Mouse (Mus musculus): Measurements from ENCODE around the gene Riox2. TPM values are rescaled to one million over a fixed set of nuclear protein-coding genes. Genes with fewer than 3 reads are reported as not detected.
"Not testable (repeated sequence)": the region's sequence is repeated elsewhere in the genome, so short reads cannot be mapped to it uniquely, and the experiment has no call there.

Riox2 gene
- 6.1 and 7.7 TPM in 2 replicates for polyA plus RNA-seq (2012; rRNA removed)

GRCm38 (mm10) chr16:59471637-59472278 is at the start of gene Riox2:
TSS of gene Riox2 (plus strand) at chr16:59471775.
- DNase-seq (ENCODE audit: low read depth), result no peak

- no peak for DNase-seq (ENCODE audit: low read depth)
Measured at GRCm38 (mm10) chr16:59427960-59428359, 43.6 kb upstream of the Riox2 start.

- no peak for DNase-seq (ENCODE audit: low read depth)
Measured at GRCm38 (mm10) chr16:59433181-59433580, 38.4 kb upstream of the Riox2 start.

GRCm38 (mm10) chr16:59444880-59445559 is 26.6 kb upstream of the Riox2 start:
- no peak for DNase-seq (ENCODE audit: low read depth)

- DNase-seq (ENCODE audit: low read depth), result no peak
Measured at GRCm38 (mm10) chr16:59448181-59448580, 23.4 kb upstream of the Riox2 start.

- no peak for DNase-seq (ENCODE audit: low read depth)
Measured at GRCm38 (mm10) chr16:59449092-59449491, 22.5 kb upstream of the Riox2 start.

- no peak for DNase-seq (ENCODE audit: low read depth)
Measured at GRCm38 (mm10) chr16:59451813-59452212, 19.8 kb upstream of the Riox2 start.

- not testable (repeated sequence) for DNase-seq (ENCODE audit: low read depth)
Measured at GRCm38 (mm10) chr16:59459259-59459861, 12.2 kb upstream of the Riox2 start.

- DNase-seq (ENCODE audit: low read depth), result no peak
Measured at GRCm38 (mm10) chr16:59463567-59463966, 8.0 kb upstream of the Riox2 start.

GRCm38 (mm10) chr16:59463973-59464372 is 7.6 kb upstream of the Riox2 start:
- DNase-seq (ENCODE audit: low read depth), result no peak

GRCm38 (mm10) chr16:59469846-59470245 is 1.7 kb upstream of the Riox2 start:
- no peak for DNase-seq (ENCODE audit: low read depth)

GRCm38 (mm10) chr16:59472546-59472945 is 971 bp downstream of the Riox2 start:
- no peak for DNase-seq (ENCODE audit: low read depth)

- DNase-seq (ENCODE audit: low read depth), result no peak
Measured at GRCm38 (mm10) chr16:59474788-59475187, 3.2 kb downstream of the Riox2 start.

GRCm38 (mm10) chr16:59477955-59478354 is 6.4 kb downstream of the Riox2 start:
- DNase-seq (ENCODE audit: low read depth), result no peak

GRCm38 (mm10) chr16:59487239-59487638 is 15.7 kb downstream of the Riox2 start:
- no peak for DNase-seq (ENCODE audit: low read depth)

GRCm38 (mm10) chr16:59487975-59488548 is 16.5 kb downstream of the Riox2 start:
- no peak for DNase-seq (ENCODE audit: low read depth)

- no peak for DNase-seq (ENCODE audit: low read depth)
Measured at GRCm38 (mm10) chr16:59493199-59493598, 21.6 kb downstream of the Riox2 start.

GRCm38 (mm10) chr16:59497947-59498346 is 26.4 kb downstream of the Riox2 start:
- no peak for DNase-seq (ENCODE audit: low read depth)

GRCm38 (mm10) chr16:59499180-59499579 is 27.6 kb downstream of the Riox2 start:
- DNase-seq (ENCODE audit: low read depth), result no peak

- no peak for DNase-seq (ENCODE audit: low read depth)
Measured at GRCm38 (mm10) chr16:59509830-59510229, 38.3 kb downstream of the Riox2 start.

- no peak for DNase-seq (ENCODE audit: low read depth)
Measured at GRCm38 (mm10) chr16:59515169-59515568, 43.6 kb downstream of the Riox2 start.

GRCm38 (mm10) chr16:59516965-59517364 is 45.4 kb downstream of the Riox2 start:
- DNase-seq (ENCODE audit: low read depth), result no peak

Data from gonadal fat pad, adult 2 months (tissue).